Mouse (Mus musculus) testis, adult 2 months (tissue): ENCODE measurements around the gene Fkbp3. TPM values are rescaled to one million over a fixed set of nuclear protein-coding genes. Genes with fewer than 3 reads are reported as not detected.

Experiments used
- H3K27ac ChIP-seq: fragments of 200-500 bp; 2 replicates; pipeline ENCODE4 v1.5.1; 2012; ENCODE audit warnings: low read depth, low read length; ENCODE audit not compliant: control insufficient read depth, insufficient read depth
- H3K27me3 ChIP-seq: fragments of 200-500 bp; 2 replicates; pipeline ENCODE4 v1.6.1; 2012; ENCODE audit warnings: mild to moderate bottlenecking, low read length, moderate library complexity; ENCODE audit not compliant: control insufficient read depth, insufficient read depth
- H3K36me3 ChIP-seq: fragments of 200-500 bp; 2 replicates; pipeline ENCODE4 v1.6.1; 2012; ENCODE audit warnings: mild to moderate bottlenecking, low read length; ENCODE audit not compliant: control insufficient read depth, insufficient read depth
- H3K4me1 ChIP-seq: fragments of 200-500 bp; 2 replicates; pipeline ENCODE4 v1.6.1; 2012; ENCODE audit warnings: low read length; ENCODE audit not compliant: control insufficient read depth, insufficient read depth
- H3K4me3 ChIP-seq: fragments of 200-500 bp; 2 replicates; pipeline ENCODE4 v1.5.1; 2012; ENCODE audit warnings: low read depth, mild to moderate bottlenecking, low read length, moderate library complexity, mixed read lengths; ENCODE audit not compliant: control insufficient read depth
- CTCF ChIP-seq: fragments of 200-500 bp; IDR thresholded peaks from 2 replicates; pipeline ENCODE4 v1.5.1; 2012; ENCODE audit warnings: low read depth, mild to moderate bottlenecking, inconsistent platforms, low read length, moderate library complexity; ENCODE audit not compliant: control insufficient read depth, insufficient read depth, insufficient replicate concordance
- POLR2A ChIP-seq: fragments of 200-500 bp; IDR thresholded peaks from 2 replicates; pipeline ENCODE4 v1.6.1; 2012; ENCODE audit warnings: low read depth, mild to moderate bottlenecking, inconsistent platforms, low read length, moderate library complexity; ENCODE audit not compliant: control insufficient read depth
- polyA plus RNA-seq: library from polyadenylated mRNA; depleted of rRNA; stranded (reverse); fragments of >200 nt; gene quantifications from 2 replicates; pipeline ENCODE4 v1.2.3, GENCODE M21; 2012

Gene Fkbp3
- polyA plus RNA-seq, 1 experiment, result 32.7 TPM

DNA sequence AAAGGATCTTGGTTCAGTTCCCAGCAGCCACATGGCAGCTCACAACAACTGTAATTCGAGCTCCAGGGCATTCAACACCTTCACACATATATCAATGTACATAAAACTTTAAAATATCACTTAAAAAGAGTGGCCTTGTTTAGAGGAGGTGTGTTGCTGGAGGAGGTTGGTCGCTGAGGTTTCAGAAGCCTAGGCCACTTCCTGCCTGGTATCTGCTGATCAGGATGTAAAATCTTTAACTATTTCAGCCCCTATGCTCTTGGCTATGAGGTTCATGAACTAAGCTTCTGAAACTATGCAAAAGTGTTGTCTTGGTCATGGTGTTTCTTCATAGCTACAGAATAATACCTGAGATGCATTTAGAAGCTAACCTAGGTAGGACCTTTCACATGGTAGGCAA, 8.6 kb downstream of the Fkbp3 start:
- Histone ChIP-seq H3K27me3 (no peaks in the 10 kb centered on the region), H3K27ac (no peak overlapping the region), H3K4me1 (no peaks in the 10 kb centered on the region), H3K36me3 (no peaks in the 10 kb centered on the region; the same call in none of the 2 replicates), H3K4me3 (no peak overlapping the region)
- TF ChIP-seq CTCF (no peak), POLR2A (no peak)

GRCm38 (mm10) chr12:65061082-65061481, 12.7 kb downstream of the Fkbp3 start:
- TF ChIP-seq CTCF (no peak), POLR2A (no peak)
- Histone ChIP-seq H3K36me3 (no peaks in the 10 kb centered on the region; the same call in 1 of the 2 replicates), H3K4me1 (no peaks in the 10 kb centered on the region), H3K4me3 (no peak overlapping the region), H3K27ac (no peak overlapping the region), H3K27me3 (no peaks in the 10 kb centered on the region)

- TF ChIP-seq CTCF, result no peak
- TF ChIP-seq POLR2A, result no peak
- Histone ChIP-seq H3K4me1 (no peaks in the 10 kb centered on the region), H3K4me3 (no peak overlapping the region), H3K36me3 (peaks cover under 1% of the 10 kb centered on the region), H3K27ac (no peak overlapping the region), H3K27me3 (no peaks in the 10 kb centered on the region)
Measured at GRCm38 (mm10) chr12:65058203-65058602, 15.6 kb downstream of the Fkbp3 start.

DNA sequence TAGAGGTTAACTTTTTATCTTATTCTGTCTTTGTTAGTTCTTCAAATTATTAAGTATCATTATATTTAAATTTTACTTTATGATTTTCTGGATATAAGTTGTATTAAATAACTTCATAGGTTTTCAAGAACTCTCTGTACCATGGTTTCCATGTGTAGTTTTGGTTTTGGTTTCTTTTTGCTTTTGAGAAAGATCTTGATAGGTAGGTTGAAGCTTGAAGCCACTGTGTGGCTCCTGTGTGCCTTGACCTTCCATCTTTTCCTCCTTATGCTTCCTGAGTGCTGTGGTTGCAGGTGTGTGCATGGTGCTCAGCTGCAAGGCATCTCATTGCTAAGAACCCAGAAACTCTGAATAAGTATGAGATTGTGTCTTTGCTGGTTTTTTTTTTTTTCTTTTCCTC, 25.0 kb downstream of the Fkbp3 start:
- Histone ChIP-seq H3K36me3 (peaks cover 1% of the 10 kb centered on the region), H3K4me1 (no peaks in the 10 kb centered on the region), H3K27ac (no peak overlapping the region), H3K4me3 (no peak overlapping the region), H3K27me3 (no peaks in the 10 kb centered on the region)
- TF ChIP-seq POLR2A (no peak), CTCF (no peak)

DNA sequence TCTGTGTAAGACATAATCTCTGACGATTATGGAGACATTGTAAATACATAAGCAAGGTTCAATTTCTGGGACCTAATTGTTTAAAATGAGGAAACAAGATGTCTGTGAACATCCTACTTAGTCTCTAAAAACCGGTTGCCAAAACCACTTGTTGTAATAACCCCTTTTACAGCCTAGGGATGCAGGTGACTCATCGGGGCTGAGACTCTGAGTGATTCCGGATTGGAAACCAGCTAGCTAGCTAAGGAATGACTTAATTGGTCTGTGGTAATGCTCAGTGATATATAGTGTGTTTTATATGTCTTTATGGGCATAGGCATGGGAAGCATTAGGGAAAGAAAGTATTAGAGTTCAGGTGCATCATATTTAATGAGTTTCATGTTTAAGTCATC, 36.3 kb downstream of the Fkbp3 start:
- TF ChIP-seq POLR2A (no peak), CTCF (no peak)
- H3K4me3 ChIP-seq, result no peak overlapping the region
- H3K27ac ChIP-seq, result no peak overlapping the region
- no peaks in the 10 kb centered on the region for H3K36me3 ChIP-seq
- H3K4me1 ChIP-seq, result peaks cover 3% of the 10 kb centered on the region; the same call in 1 of the 2 replicates
- no peaks in the 10 kb centered on the region for H3K27me3 ChIP-seq

GRCm38 (mm10) chr12:65036892-65037545, 36.8 kb downstream of the Fkbp3 start:
- TF ChIP-seq POLR2A, result no peak
- TF ChIP-seq CTCF, result no peak
- H3K4me1 ChIP-seq, result peaks cover 3% of the 10 kb centered on the region; the same call in 1 of the 2 replicates
- H3K27me3 ChIP-seq, result no peaks in the 10 kb centered on the region
- H3K27ac ChIP-seq, result no peak overlapping the region
- no peaks in the 10 kb centered on the region for H3K36me3 ChIP-seq
- H3K4me3 ChIP-seq, result peak overlapping the region; percentile 8; the same call in 1 of the 2 replicates

DNA sequence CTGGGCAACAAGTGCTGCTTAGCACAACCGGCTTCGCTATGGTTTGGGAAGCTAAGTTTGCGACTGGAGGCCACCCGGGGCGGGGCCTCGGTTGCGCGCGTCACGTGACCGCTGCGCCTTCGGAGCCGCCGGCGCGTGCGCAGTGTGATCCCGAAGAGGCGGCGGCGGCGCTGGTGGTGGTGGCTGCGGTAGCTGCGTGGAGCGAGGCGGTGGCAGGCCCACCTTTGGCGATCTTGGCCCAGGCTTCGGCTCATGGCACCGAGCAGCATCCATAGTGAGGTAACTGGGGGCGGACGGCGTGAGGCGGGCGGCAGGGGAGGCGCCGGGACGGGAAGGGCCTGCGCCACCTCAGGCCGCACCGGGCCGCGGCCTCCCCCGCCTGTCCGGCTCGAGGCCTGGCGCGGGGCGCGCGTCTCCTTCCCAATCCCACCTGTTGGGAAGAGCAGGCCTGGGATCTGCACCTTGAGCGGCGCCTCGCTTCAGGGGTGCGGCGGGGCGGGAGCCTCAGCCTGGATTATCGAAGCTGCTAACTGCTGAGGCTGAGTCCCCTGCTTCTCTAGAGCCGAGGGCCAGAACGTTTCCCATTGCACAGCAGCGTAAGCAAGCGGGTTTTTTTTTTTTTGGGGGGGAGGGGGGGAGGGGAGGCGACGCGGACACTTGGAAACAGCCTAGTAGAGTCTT, 37.5 kb downstream of the Fkbp3 start, which contains the start of gene Prpf39:
Gene Prpf39 (plus strand): TSS at position 144 of the 681 bp plus-strand sequence.
- TF ChIP-seq POLR2A (peak; percentile 82), CTCF (no peak)
- Histone ChIP-seq H3K36me3 (no peaks in the 10 kb centered on the region), H3K4me1 (peaks cover 3% of the 10 kb centered on the region; the same call in 1 of the 2 replicates), H3K27me3 (no peaks in the 10 kb centered on the region), H3K27ac (peak within 1 kb of the TSS; percentile 97), H3K4me3 (peak within 1 kb of the TSS; percentile 99)

- Histone ChIP-seq H3K27ac (peak overlapping the region; percentile 22), H3K27me3 (no peaks in the 10 kb centered on the region), H3K36me3 (no peaks in the 10 kb centered on the region), H3K4me1 (peaks cover 3% of the 10 kb centered on the region; the same call in 1 of the 2 replicates), H3K4me3 (peak overlapping the region; percentile 99)
- TF ChIP-seq CTCF, result no peak
- no peak for TF ChIP-seq POLR2A
Measured at GRCm38 (mm10) chr12:65035839-65036189, 38.0 kb downstream of the Fkbp3 start.
